8 mouse cellular contexts compared by ENCODE assay signal in genomic region chr10:56369073-56369472, GRCm38 (mm10). TPM values are rescaled to one million over a fixed set of nuclear protein-coding genes. Genes with fewer than 3 reads are reported as not detected.
DNase-seq lines count a peak whose midpoint lies in the region; ATAC-seq and TF ChIP-seq lines count a peak whose summit lies in the region.

No protein-coding gene starts in this region.

- 23% methylated on average over 7 of the region's 7 CpGs for WGBS in kidney, postnatal 0 days
- 15% methylated on average over 7 of the region's 7 CpGs for WGBS in liver, embryonic 14.5 days (ENCODE audit: insufficient replicate concordance)

- peak; percentile 59; the same call in 1 of the 2 replicates for ATAC-seq in kidney, postnatal 0 days (replicated peaks; ENCODE audit: low FRiP score, low read depth)
- no peak for ATAC-seq in liver, embryonic 14.5 days (ENCODE audit: insufficient read depth)

- no peaks in the 10 kb centered on the region for H3K9me3 ChIP-seq in kidney, postnatal 0 days (replicated peaks; ENCODE audit: low read length)
- no peaks in the 10 kb centered on the region for H3K9me3 ChIP-seq in liver, embryonic 14.5 days (ENCODE audit: control insufficient read depth, low read length)

- H3K27me3 ChIP-seq in kidney, postnatal 0 days (ENCODE audit: insufficient read depth, low read length), result no peaks in the 10 kb centered on the region
- no peaks in the 10 kb centered on the region for H3K27me3 ChIP-seq in liver, embryonic 14.5 days (ENCODE audit: control insufficient read depth, insufficient read depth, low read length)

- no peak overlapping the region for H3K4me3 ChIP-seq in kidney, postnatal 0 days (replicated peaks; ENCODE audit: low read depth, low read length)
- no peak overlapping the region for H3K4me3 ChIP-seq in liver, embryonic 14.5 days (ENCODE audit: insufficient read depth in 1 of 2, low read depth in 2 of 2, low read length in 2 of 2)

- no peaks in the 10 kb centered on the region for H3K36me3 ChIP-seq in kidney, postnatal 0 days (ENCODE audit: insufficient read depth, low read length)
- H3K36me3 ChIP-seq in liver, embryonic 14.5 days (replicated peaks; ENCODE audit: control insufficient read depth, insufficient read depth, low read depth), result no peaks in the 10 kb centered on the region

- no peak for TF ChIP-seq EP300 in liver, embryonic 14.5 days (IDR thresholded peaks at IDR 0.05; ENCODE audit: low read depth)

- 0 out of 2 replicates have a peak, but pooled peaks cover 3% of the 10 kb centered on the region for H3K4me1 ChIP-seq in kidney, postnatal 0 days (replicated peaks; ENCODE audit: insufficient read depth, low read length)
- H3K4me1 ChIP-seq in liver, embryonic 14.5 days (replicated peaks; ENCODE audit: control insufficient read depth in 2 of 2, insufficient read depth in 2 of 2, low read length in 1 of 2), result no peaks in the 10 kb centered on the region

- peak; percentile 85 for TF ChIP-seq CTCF in kidney, postnatal 0 days (IDR thresholded peaks at IDR 0.05; ENCODE audit: low read depth)
- peak; percentile 73 for TF ChIP-seq CTCF in liver, embryonic 14.5 days (IDR thresholded peaks at IDR 0.05; ENCODE audit: low read depth)

- no peak overlapping the region for H3K4me2 ChIP-seq in kidney, postnatal 0 days (ENCODE audit: low read length)
- H3K4me2 ChIP-seq in liver, embryonic 14.5 days (ENCODE audit: low read depth), result no peak overlapping the region

- H3K27ac ChIP-seq in kidney, postnatal 0 days, result no peak overlapping the region
- no peak overlapping the region for H3K27ac ChIP-seq in liver, embryonic 14.5 days

- peak; percentile 85 for DNase-seq in 3T3-L1 (ENCODE audit: low read depth, low spot score)
- DNase-seq in adrenal gland, adult 2 months, result peak; percentile 74
- peak; percentile 62 for DNase-seq in embryo, embryonic 11.5 days (ENCODE audit: low read depth, low spot score)
- peak; percentile 71 to 89 for DNase-seq in heart, adult 18-20 months
- DNase-seq in kidney, postnatal 0 days (ENCODE audit: low spot score), result peak; percentile 86
- no peak for DNase-seq in liver, embryonic 14.5 days (ENCODE audit: low read depth in 3 of 3, low spot score in 3 of 3)
- peak; percentile 71 for DNase-seq in ovary, postnatal 36 days (ENCODE audit: low spot score)
- DNase-seq in thymus, postnatal 10 days (ENCODE audit: low spot score in 2 of 2), result peak; percentile 25 to 68

- H3K9ac ChIP-seq in kidney, postnatal 0 days (ENCODE audit: low read depth, low read length), result no peak overlapping the region
- H3K9ac ChIP-seq in liver, embryonic 14.5 days (replicated peaks), result no peak overlapping the region

RNA-seq across cellular contexts. Expression of gene Gja1, which starts 8.1 kb away (rescaled TPM):
- 100 to 1,000 TPM; 164 to 450 TPM for total RNA-seq in adrenal gland, adult 2 months (2021)
- polyA plus RNA-seq in adrenal gland, adult 2 months (2012; rRNA removed), result 15.2 and 26.8 TPM in 2 replicates
- 100 to 1,000 TPM; 408 to 455 TPM for total RNA-seq in heart, adult 18-20 months (2021)
- polyA plus RNA-seq in kidney, postnatal 0 days (2015; fragmentation: Nextera tagmentation; extraction: Ambion mirVana), result 77.2 and 81.2 TPM in 2 replicates
- polyA plus RNA-seq in liver, embryonic 14.5 days (2012; rRNA removed), result 1.0 and 1.6 TPM in 2 replicates
- polyA plus RNA-seq in liver, embryonic 14.5 days (2014; fragmentation: Nextera tagmentation; extraction: Ambion mirVana), result 4.5 TPM in 2 replicates

Comparison
In these comparisons a context has a peak if more than half of its experiments do, and no peak if none do; other contexts are left out.
1. DNase-seq: peak in 3T3-L1 (single experiment), adrenal gland, adult 2 months (single experiment), embryo, embryonic 11.5 days (single experiment), heart, adult 18-20 months (2 of 2), kidney, postnatal 0 days (single experiment), ovary, postnatal 36 days (single experiment) and thymus, postnatal 10 days (2 of 2); none in liver, embryonic 14.5 days (0 of 3).